Mouse (Mus musculus) frontal cortex, postnatal 14 days (tissue): ENCODE results near the gene Gm38431.
"Not testable (repeated sequence)": the region's sequence is repeated elsewhere in the genome, so short reads cannot be mapped to it uniquely, and the experiment has no call there.

Experiments
- DNase-seq, 2 experiments: peaks; one replicate each; pipeline ENCODE4 v3.0.0; 2022; ENCODE audit warnings: low spot score in 2 of 2

Gene Gm38431

GRCm38 (mm10) chr9:21105760-21106564 is 14.2 kb upstream of the Gm38431 start:
- DNase-seq, result no peak

DNA sequence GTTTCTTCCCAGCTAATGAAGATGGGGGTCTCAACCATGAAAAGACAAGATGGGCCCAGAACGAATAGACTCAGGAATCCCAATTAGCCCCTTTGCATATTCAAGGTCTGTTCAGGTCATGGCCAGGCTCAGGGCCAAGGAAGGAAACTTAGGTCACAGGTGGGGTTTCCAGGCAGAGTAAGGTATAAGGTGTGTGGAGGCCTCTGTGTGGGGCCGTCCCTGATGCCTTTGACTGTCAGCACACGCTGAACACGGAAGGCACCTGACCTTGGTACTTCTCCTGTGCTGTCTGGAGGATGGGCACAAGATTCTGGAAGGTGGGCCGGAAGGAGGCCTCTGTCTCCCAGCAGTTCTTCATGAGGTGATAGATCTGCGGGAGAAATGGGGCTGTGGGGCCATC is 13.0 kb upstream of the Gm38431 start:
- DNase-seq, result no peak

- no peak for DNase-seq
These were observed 10.3 kb upstream of the Gm38431 start for GRCm38 (mm10) chr9:21102076-21102475.

- DNase-seq, result no peak
These were observed 8.8 kb upstream of the Gm38431 start for GRCm38 (mm10) chr9:21100447-21101161.

- peak; percentile 35 to 41 for DNase-seq
These were observed 6.0 kb upstream of the Gm38431 start for GRCm38 (mm10) chr9:21097793-21098192.

- no peak for DNase-seq
These were observed 4.2 kb upstream of the Gm38431 start for GRCm38 (mm10) chr9:21095958-21096357.

- DNase-seq, result no peak
These were observed 1.6 kb upstream of the Gm38431 start for GRCm38 (mm10) chr9:21093423-21093822.

GRCm38 (mm10) chr9:21090972-21091706 is 658 bp downstream of the Gm38431 start:
- no peak for DNase-seq

GRCm38 (mm10) chr9:21090537-21090936 is 1.3 kb downstream of the Gm38431 start:
- no peak for DNase-seq

- no peak for DNase-seq
These were observed 8.5 kb downstream of the Gm38431 start for GRCm38 (mm10) chr9:21083324-21083723.

- no peak for DNase-seq
These were observed 10.7 kb downstream of the Gm38431 start for GRCm38 (mm10) chr9:21081127-21081526.

DNA sequence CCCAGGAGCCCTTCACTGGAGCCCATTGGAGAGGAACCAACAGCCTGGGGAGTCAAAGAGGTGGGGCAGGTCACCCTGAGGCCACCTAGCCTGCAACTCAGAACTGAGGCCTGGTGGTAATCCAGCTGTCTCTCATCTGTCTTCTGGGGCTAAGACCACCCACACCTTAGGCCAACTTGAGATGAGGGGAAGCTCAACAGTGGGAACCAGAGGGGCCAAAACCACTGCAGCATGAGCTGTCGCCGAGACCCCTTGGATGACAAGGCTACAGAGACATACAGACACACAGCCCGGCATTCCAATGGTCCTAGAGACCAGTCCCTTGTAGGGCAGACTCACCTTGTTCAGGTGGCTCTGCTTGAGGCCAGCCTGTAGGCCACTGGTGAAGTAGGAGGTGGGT is 16.2 kb downstream of the Gm38431 start:
- DNase-seq, result no peak

- DNase-seq, result no peak
These were observed 17.6 kb downstream of the Gm38431 start for GRCm38 (mm10) chr9:21074173-21074572.

DNA sequence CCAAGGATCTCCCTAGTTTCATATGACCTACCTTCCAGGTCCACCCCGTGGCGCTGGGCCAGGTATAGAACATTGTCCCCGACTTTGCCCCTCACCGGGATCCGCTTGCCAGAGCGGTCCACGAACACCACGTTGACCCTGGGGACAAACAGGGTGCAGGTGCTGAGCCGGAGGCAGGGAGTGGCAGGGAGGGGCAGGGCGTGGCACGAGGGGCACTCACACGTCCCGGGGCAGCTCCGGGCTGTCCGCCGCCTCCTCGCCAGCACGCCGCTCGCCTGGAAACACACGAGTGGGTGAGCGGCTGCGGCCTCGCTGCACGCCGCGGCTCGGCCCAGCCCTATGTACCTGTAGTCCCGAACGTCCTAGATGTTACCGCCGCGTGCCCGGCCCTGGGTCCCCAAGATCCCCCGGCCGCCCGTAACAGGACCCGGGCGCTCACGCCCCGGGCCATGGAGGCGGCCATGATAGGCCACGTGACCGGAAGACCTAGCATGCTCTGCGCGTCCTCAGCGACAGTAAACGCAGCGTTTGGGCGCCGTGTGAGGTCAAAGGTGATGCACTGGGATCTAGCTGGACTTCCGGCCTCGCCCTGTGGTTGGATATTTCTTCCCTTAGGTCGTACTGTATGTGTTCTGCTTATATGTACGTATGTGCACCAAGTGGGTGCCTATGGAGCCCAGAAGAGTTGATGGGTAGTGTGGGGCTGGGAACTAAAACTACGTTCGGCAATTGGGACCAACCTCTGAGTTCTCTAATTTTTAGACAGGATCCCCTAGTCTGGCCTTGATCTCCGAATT is 18.6 kb downstream of the Gm38431 start, which contains the start of the genes Gm49373 and Fdx1l:
TSS of gene Gm49373 (minus strand) at position 53 of the 797 bp plus-strand sequence.
TSS of gene Fdx1l (minus strand) at position 571 of the 797 bp plus-strand sequence.
- peak; percentile 84 to 89 for DNase-seq

DNA sequence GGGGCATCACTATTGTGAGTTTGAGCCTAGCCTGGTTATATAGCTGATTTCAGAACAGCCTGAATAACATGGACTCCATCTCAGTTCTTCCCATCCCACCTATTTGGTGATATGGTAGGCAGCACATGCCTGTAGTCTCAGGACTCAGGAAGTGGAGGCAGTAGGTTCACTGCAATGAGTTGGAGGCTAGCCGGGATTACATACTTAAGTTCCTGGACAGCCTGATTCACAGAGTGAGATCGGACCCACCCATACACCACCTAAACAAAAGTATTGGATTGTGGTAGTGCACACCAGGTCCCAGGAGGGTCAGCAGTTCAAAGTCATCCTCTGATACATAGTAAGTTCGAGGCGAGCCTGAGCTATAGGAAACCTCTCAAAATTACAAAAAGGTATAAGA is 19.2 kb downstream of the Gm38431 start:
- DNase-seq, result no peak

DNA sequence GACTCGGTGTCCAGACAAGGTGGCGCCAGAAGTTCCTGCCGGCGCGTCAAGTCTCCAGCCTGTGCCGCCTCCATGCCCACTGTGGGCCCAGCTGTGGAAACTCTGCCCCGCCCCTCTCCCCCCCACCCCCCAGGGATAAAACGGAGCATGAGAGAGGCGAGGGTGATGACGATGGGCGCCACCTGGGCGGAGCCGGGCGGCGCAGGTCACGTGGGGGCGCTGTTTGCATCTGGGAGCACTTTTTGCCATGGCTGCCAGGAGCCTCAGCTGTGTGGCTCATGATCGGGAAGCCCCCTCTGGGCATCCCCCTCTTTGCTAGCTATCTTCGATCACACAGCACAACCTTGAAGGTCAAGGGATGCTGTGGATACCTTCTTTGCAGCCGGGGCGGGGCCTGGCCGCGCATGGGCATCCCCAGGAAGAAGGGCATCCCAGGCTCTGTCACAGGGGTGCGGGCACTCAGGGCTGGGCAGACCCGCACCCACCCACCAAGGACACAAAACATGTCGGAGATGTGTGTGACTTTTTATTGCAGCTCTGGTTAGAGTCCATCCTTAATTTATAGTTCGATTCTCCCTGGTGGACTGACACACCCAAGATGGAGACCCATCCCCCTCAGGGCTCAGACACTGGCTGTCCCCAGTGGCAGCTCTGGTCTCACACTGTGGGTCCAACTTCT is 24.7 kb downstream of the Gm38431 start, which contains the start of gene Zglp1:
TSS of gene Zglp1 (minus strand) at position 88 of the 679 bp plus-strand sequence.
- DNase-seq, result no peak

DNA sequence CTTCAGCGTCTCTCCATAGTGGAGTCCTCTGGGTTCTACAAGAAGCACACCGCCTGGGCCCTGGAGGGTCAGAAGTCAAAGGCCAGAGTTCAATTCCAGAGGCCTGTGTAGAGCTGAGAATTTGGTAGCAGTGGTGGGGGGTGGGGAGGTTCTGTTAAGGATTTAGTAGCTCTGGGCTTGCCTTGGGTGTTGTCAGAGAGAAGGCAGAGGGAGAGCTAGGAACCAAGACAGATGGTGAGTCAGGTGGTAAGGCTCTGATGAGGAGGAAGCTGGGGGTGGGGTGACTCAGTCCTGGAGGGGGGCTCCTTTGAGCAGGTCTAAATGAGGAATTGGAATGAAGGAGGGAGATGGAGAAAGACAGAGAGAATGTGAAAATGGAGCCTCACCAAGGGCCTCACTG is 28.9 kb downstream of the Gm38431 start:
- peak; percentile 50 to 52 for DNase-seq

DNA sequence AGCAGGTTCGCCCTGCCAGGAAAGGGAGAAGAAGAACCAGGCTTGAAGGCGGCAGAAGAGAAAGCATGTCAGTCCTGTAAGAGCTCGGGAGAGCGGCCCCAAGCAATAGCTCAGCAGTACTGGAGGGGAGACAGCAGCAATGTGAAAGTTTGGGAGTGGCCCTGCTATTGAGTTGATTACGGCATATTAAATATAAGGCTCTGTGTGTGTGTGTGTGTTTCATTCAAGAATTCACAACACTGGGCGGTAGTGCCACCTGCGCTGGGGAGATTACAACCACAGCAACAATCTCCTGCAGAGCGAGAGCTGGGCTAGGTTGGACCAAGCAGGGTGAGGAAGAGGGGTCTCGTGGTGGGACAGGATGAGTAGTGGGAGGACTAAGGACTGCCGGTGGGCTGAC is 40.2 kb downstream of the Gm38431 start:
- no peak for DNase-seq

DNA sequence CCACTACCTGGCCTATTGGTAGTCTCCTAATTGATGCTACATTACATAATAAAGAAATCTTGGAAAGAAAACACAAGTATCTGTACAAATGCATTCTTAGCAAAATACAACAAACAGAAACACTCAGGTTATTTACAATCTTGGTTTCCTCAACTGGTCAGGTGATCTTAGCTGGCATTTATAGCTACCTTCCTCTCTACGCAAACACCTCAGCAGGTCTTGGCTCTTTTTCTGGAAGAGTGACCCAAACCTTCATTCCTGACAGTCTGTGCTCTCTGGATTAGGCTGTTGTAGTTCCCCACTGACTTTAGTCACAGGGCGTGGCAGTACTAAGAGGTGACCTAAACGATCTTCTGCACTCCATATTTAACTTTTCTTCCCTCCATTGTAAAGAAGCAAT is 46.6 kb downstream of the Gm38431 start:
- no peak for DNase-seq

DNA sequence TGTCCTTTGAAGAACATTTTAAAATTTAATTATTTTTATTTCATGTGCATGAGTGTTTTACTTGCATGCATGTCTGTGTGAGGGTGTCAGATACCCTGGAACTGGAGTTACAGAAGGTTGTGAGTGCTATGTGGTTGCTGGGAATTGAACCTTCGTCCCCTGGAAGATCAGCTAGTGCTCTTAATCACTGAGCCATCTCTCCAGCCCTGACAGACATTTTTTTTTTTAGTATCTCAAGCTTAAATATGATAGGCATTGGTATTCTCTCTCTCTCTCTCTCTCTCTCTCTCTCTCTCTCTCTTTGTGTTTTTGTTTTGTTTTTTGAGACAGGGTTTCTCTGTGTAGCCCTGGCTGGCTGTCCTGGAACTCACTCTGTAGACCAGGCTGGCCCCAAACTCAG is 47.0 kb downstream of the Gm38431 start:
- DNase-seq, result not testable (repeated sequence)

DNA sequence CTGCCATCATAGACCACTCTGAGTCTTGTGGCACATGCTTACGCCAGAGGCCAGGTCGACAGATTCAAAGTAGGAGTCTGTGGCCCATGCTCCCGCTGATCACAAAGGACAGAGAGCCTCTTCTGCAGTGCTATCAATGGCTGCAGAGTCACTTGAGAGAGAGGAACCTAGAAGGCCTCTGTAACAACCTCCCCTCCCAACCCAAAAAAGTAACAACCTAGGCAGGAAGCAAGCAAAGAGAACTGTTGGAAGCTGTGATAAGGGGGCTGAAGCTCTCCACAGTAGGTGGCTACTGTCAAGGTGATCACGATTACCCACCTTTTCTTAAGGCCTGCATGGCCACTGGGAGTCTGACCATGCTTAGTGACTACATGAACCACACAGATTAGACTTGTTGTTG is 48.2 kb downstream of the Gm38431 start:
- DNase-seq, result no peak
